Mouse (Mus musculus): ENCODE measurements around the gene Sptb. TPM values are rescaled to one million over a fixed set of nuclear protein-coding genes. Genes with fewer than 3 reads are reported as not detected.

Sptb gene
- total and polyA plus RNA-seq, 2 experiments, result 0.43 to 0.46 TPM

DNA sequence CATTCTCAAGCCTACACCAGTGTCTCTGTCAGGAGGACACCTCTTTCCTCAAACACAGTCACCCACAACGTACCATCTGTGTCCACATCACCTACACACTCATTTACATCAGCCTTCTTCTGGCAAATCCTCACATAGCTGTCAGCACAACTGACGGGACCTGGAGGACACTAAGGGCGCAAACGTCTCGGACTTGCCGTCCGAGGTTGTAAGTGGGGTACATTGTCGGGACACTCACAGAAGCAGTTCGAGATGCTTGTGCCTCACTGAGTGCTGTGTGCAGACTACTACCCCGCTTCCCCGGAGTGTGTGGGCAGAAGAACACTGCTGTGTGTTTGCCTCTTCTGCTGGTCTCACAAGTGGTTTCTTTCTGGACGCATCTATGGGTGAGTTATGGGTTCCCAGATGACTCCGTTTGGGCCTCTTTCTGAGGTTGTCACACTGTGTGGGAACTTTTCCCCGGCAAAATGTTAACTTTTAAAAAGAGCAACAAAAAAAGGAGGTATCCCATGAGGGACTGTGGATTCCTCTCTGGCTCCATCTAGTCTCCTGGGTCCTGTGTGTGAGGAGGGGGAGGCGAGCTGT, 164.5 kb downstream of the Sptb start:
- Histone ChIP-seq H3K27ac (replicated peaks; ENCODE audit: insufficient read depth, low read depth, low read length) (peak overlapping the region; percentile 91), H3K4me1 (ENCODE audit: control insufficient read depth, insufficient read depth, low read length) (peaks cover 40% of the 10 kb centered on the region), H3K9ac (ENCODE audit: low read depth, low read length) (peak overlapping the region; percentile 71), H3K79me2 (ENCODE audit: control insufficient read depth, insufficient read depth, low read length) (peaks cover 44% of the 10 kb centered on the region), H3K36me3 (ENCODE audit: control insufficient read depth, insufficient read depth, low read length) (no peaks in the 10 kb centered on the region), H3K4me3 (ENCODE audit: insufficient read depth, low read depth, low read length) (0 out of 2 replicates have a peak overlapping the region, but pooled peaks have one; percentile 3), H3K27me3 (ENCODE audit: control insufficient read depth, insufficient read depth, low read length) (no peaks in the 10 kb centered on the region)
- no peak for DNase-seq (ENCODE audit: extremely low read depth, low read depth, low spot score)
- WGBS, result 33% methylated on average over 15 of the region's 15 CpGs
- TF ChIP-seq POLR2A (IDR thresholded peaks at IDR 0.05; ENCODE audit: extremely low read depth, insufficient read depth, low read length), result no peak
- no peak for TF ChIP-seq CTCF (IDR thresholded peaks at IDR 0.05; ENCODE audit: low read depth, low read length)

DNA sequence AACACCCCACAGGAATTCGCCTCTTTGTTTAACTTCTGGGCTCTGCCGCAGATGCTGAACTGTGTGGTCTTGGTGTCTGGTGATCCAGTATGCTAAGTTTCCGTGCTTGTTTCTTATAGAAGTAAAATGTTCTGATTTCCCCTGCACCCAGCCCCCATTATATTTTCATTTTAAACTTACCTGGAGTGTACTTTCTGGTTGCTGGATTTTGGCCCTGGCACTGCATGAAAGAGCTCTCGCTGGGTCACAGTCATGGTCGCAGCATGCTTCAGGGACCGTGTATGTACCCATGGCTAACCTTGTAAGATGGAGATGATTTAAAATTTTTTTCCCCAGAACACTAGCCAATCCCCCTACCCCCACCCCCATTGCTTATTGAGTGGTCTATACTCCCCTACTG, 168.5 kb downstream of the Sptb start:
- Histone ChIP-seq H3K79me2 (ENCODE audit: control insufficient read depth, insufficient read depth, low read length) (peaks cover 36% of the 10 kb centered on the region), H3K36me3 (ENCODE audit: control insufficient read depth, insufficient read depth, low read length) (no peaks in the 10 kb centered on the region), H3K4me3 (ENCODE audit: insufficient read depth, low read depth, low read length) (no peak overlapping the region), H3K9ac (ENCODE audit: low read depth, low read length) (peak overlapping the region; percentile 20), H3K27ac (replicated peaks; ENCODE audit: insufficient read depth, low read depth, low read length) (peak overlapping the region; percentile 76), H3K27me3 (ENCODE audit: control insufficient read depth, insufficient read depth, low read length) (no peaks in the 10 kb centered on the region), H3K4me1 (ENCODE audit: control insufficient read depth, insufficient read depth, low read length) (peaks cover 47% of the 10 kb centered on the region)
- peak; percentile 67 for DNase-seq (ENCODE audit: extremely low read depth, low read depth, low spot score)
- TF ChIP-seq POLR2A (IDR thresholded peaks at IDR 0.05; ENCODE audit: extremely low read depth, insufficient read depth, low read length), result no peak
- TF ChIP-seq CTCF (IDR thresholded peaks at IDR 0.05; ENCODE audit: low read depth, low read length), result no peak
- 19% methylated on average over 6 of the region's 6 CpGs for WGBS

GRCm38 (mm10) chr12:76541475-76541874, 168.9 kb downstream of the Sptb start:
- Histone ChIP-seq H3K27me3 (ENCODE audit: control insufficient read depth, insufficient read depth, low read length) (no peaks in the 10 kb centered on the region), H3K27ac (replicated peaks; ENCODE audit: insufficient read depth, low read depth, low read length) (peak overlapping the region; percentile 76), H3K36me3 (ENCODE audit: control insufficient read depth, insufficient read depth, low read length) (no peaks in the 10 kb centered on the region), H3K4me3 (ENCODE audit: insufficient read depth, low read depth, low read length) (no peak overlapping the region), H3K4me1 (ENCODE audit: control insufficient read depth, insufficient read depth, low read length) (peaks cover 51% of the 10 kb centered on the region), H3K79me2 (ENCODE audit: control insufficient read depth, insufficient read depth, low read length) (peaks cover 40% of the 10 kb centered on the region), H3K9ac (ENCODE audit: low read depth, low read length) (peak overlapping the region; percentile 20)
- no peak for DNase-seq (ENCODE audit: extremely low read depth, low read depth, low spot score)
- WGBS, result 20% methylated on average over 8 of the region's 8 CpGs
- TF ChIP-seq CTCF (IDR thresholded peaks at IDR 0.05; ENCODE audit: low read depth, low read length) (no peak), POLR2A (IDR thresholded peaks at IDR 0.05; ENCODE audit: extremely low read depth, insufficient read depth, low read length) (no peak)

DNA sequence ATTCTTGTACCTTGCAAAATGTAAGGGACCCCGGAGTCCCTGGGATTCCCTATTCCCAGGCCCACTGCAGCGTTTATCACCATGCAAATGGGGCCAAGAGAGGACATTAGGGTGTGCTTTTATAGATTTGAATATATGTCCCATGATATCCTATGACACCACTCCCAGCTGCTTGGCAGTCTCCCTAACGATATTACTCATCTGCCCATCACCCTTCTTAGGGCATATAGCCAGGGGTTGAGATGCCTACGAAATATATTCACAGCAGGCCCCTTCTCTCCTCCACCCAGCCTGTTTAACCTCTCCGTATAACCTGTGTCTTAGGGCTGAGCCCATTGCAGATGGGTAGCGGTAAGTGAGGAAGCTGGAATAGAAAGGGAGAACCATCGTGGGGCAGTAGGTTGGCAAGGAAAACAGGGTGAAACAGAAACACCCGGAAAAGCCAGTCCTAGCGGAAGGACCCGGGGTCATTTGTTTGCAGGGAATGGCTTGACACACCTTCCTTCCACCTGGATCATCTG, 169.6 kb downstream of the Sptb start:
- no peak for TF ChIP-seq POLR2A (IDR thresholded peaks at IDR 0.05; ENCODE audit: extremely low read depth, insufficient read depth, low read length)
- TF ChIP-seq CTCF (IDR thresholded peaks at IDR 0.05; ENCODE audit: low read depth, low read length), result no peak
- WGBS, result 36% methylated on average over 10 of the region's 10 CpGs
- peaks cover 40% of the 10 kb centered on the region for H3K79me2 ChIP-seq (ENCODE audit: control insufficient read depth, insufficient read depth, low read length)
- H3K4me3 ChIP-seq (ENCODE audit: insufficient read depth, low read depth, low read length), result no peak overlapping the region
- H3K4me1 ChIP-seq (ENCODE audit: control insufficient read depth, insufficient read depth, low read length), result peaks cover 49% of the 10 kb centered on the region
- peak overlapping the region; percentile 49 for H3K27ac ChIP-seq (replicated peaks; ENCODE audit: insufficient read depth, low read depth, low read length)
- no peak for DNase-seq (ENCODE audit: extremely low read depth, low read depth, low spot score)
- no peaks in the 10 kb centered on the region for H3K36me3 ChIP-seq (ENCODE audit: control insufficient read depth, insufficient read depth, low read length)
- H3K9ac ChIP-seq (ENCODE audit: low read depth, low read length), result no peak overlapping the region
- H3K27me3 ChIP-seq (ENCODE audit: control insufficient read depth, insufficient read depth, low read length), result no peaks in the 10 kb centered on the region

GRCm38 (mm10) chr12:76540169-76540568, 170.2 kb downstream of the Sptb start:
- no peak overlapping the region for H3K9ac ChIP-seq (ENCODE audit: low read depth, low read length)
- H3K27me3 ChIP-seq (ENCODE audit: control insufficient read depth, insufficient read depth, low read length), result no peaks in the 10 kb centered on the region
- no peak for TF ChIP-seq POLR2A (IDR thresholded peaks at IDR 0.05; ENCODE audit: extremely low read depth, insufficient read depth, low read length)
- no peak for TF ChIP-seq CTCF (IDR thresholded peaks at IDR 0.05; ENCODE audit: low read depth, low read length)
- no peak overlapping the region for H3K27ac ChIP-seq (replicated peaks; ENCODE audit: insufficient read depth, low read depth, low read length)
- no peaks in the 10 kb centered on the region for H3K36me3 ChIP-seq (ENCODE audit: control insufficient read depth, insufficient read depth, low read length)
- no peak for DNase-seq (ENCODE audit: extremely low read depth, low read depth, low spot score)
- H3K4me1 ChIP-seq (ENCODE audit: control insufficient read depth, insufficient read depth, low read length), result peaks cover 43% of the 10 kb centered on the region
- no peak overlapping the region for H3K4me3 ChIP-seq (ENCODE audit: insufficient read depth, low read depth, low read length)
- H3K79me2 ChIP-seq (ENCODE audit: control insufficient read depth, insufficient read depth, low read length), result peaks cover 34% of the 10 kb centered on the region
- 84% methylated on average over 3 of the region's 3 CpGs for WGBS

GRCm38 (mm10) chr12:76537434-76537833, 172.9 kb downstream of the Sptb start:
- no peaks in the 10 kb centered on the region for H3K27me3 ChIP-seq (ENCODE audit: control insufficient read depth, insufficient read depth, low read length)
- H3K9ac ChIP-seq (ENCODE audit: low read depth, low read length), result no peak overlapping the region
- WGBS, result 46% methylated on average over 8 of the region's 8 CpGs
- no peak overlapping the region for H3K4me3 ChIP-seq (ENCODE audit: insufficient read depth, low read depth, low read length)
- no peaks in the 10 kb centered on the region for H3K36me3 ChIP-seq (ENCODE audit: control insufficient read depth, insufficient read depth, low read length)
- peaks cover 32% of the 10 kb centered on the region for H3K4me1 ChIP-seq (ENCODE audit: control insufficient read depth, insufficient read depth, low read length)
- H3K79me2 ChIP-seq (ENCODE audit: control insufficient read depth, insufficient read depth, low read length), result peaks cover 28% of the 10 kb centered on the region; the same call in 1 of the 2 replicates
- DNase-seq (ENCODE audit: extremely low read depth, low read depth, low spot score), result peak; percentile 56
- TF ChIP-seq POLR2A (IDR thresholded peaks at IDR 0.05; ENCODE audit: extremely low read depth, insufficient read depth, low read length), result no peak
- no peak for TF ChIP-seq CTCF (IDR thresholded peaks at IDR 0.05; ENCODE audit: low read depth, low read length)
- H3K27ac ChIP-seq (replicated peaks; ENCODE audit: insufficient read depth, low read depth, low read length), result peak overlapping the region; percentile 93
